8 mouse cellular contexts compared by ENCODE assay signal in genomic region chr1:181379664-181380063, GRCm38 (mm10). TPM values are rescaled to one million over a fixed set of nuclear protein-coding genes. Genes with fewer than 3 reads are reported as not detected.
A peak's percentile ranks its signal among the peaks of the same experiment; 100 is the strongest.
DNase-seq lines count a peak whose midpoint lies in the region; ATAC-seq lines count a peak whose summit lies in the region.

No protein-coding gene starts in this region.

- H3K4me1 ChIP-seq in embryonic facial prominence, embryonic 14.5 days (ENCODE audit: control insufficient read depth, insufficient read depth, low read length): no peaks in the 10 kb centered on the region
- no peaks in the 10 kb centered on the region for H3K4me1 ChIP-seq in intestine, embryonic 16.5 days (ENCODE audit: control insufficient read depth, insufficient read depth, low read length)
- no peaks in the 10 kb centered on the region for H3K4me1 ChIP-seq in lung, embryonic 16.5 days (replicated peaks; ENCODE audit: control insufficient read depth, insufficient read depth, low read length)

- H3K27ac ChIP-seq in embryonic facial prominence, embryonic 14.5 days (replicated peaks; ENCODE audit: low read depth, low read length): no peak overlapping the region
- no peak overlapping the region for H3K27ac ChIP-seq in intestine, embryonic 16.5 days (ENCODE audit: low read length)
- no peak overlapping the region for H3K27ac ChIP-seq in lung, embryonic 16.5 days (ENCODE audit: low read length)

- H3K36me3 ChIP-seq in embryonic facial prominence, embryonic 14.5 days (ENCODE audit: control insufficient read depth, insufficient read depth, low read length): no peaks in the 10 kb centered on the region
- no peaks in the 10 kb centered on the region for H3K36me3 ChIP-seq in intestine, embryonic 16.5 days (ENCODE audit: control insufficient read depth, insufficient read depth, low read length)
- H3K36me3 ChIP-seq in lung, embryonic 16.5 days (ENCODE audit: control insufficient read depth, insufficient read depth, low read length): no peaks in the 10 kb centered on the region

- H3K4me2 ChIP-seq in embryonic facial prominence, embryonic 14.5 days (ENCODE audit: low read depth, low read length): no peak overlapping the region
- H3K4me2 ChIP-seq in intestine, embryonic 16.5 days (ENCODE audit: low read depth, low read length): no peak overlapping the region
- H3K4me2 ChIP-seq in lung, embryonic 16.5 days (ENCODE audit: low read depth, low read length): no peak overlapping the region

- H3K4me3 ChIP-seq in embryonic facial prominence, embryonic 14.5 days (ENCODE audit: low read depth, low read length): no peak overlapping the region
- no peak overlapping the region for H3K4me3 ChIP-seq in intestine, embryonic 16.5 days (ENCODE audit: low read length)
- H3K4me3 ChIP-seq in lung, embryonic 16.5 days (ENCODE audit: low read length): no peak overlapping the region

- no peaks in the 10 kb centered on the region for H3K9me3 ChIP-seq in embryonic facial prominence, embryonic 14.5 days (ENCODE audit: control insufficient read depth, low read length)
- no peaks in the 10 kb centered on the region for H3K9me3 ChIP-seq in intestine, embryonic 16.5 days (ENCODE audit: control insufficient read depth, low read length)
- H3K9me3 ChIP-seq in lung, embryonic 16.5 days (ENCODE audit: control insufficient read depth, low read length): no peaks in the 10 kb centered on the region

- H3K9ac ChIP-seq in embryonic facial prominence, embryonic 14.5 days (ENCODE audit: low read depth, low read length): no peak overlapping the region
- H3K9ac ChIP-seq in intestine, embryonic 16.5 days (ENCODE audit: low read depth, low read length): no peak overlapping the region
- H3K9ac ChIP-seq in lung, embryonic 16.5 days (ENCODE audit: low read length): no peak overlapping the region

- no peaks in the 10 kb centered on the region for H3K27me3 ChIP-seq in embryonic facial prominence, embryonic 14.5 days (replicated peaks; ENCODE audit: control insufficient read depth, insufficient read depth, low read length)
- H3K27me3 ChIP-seq in intestine, embryonic 16.5 days (replicated peaks; ENCODE audit: control insufficient read depth, insufficient read depth, low read length): no peaks in the 10 kb centered on the region
- H3K27me3 ChIP-seq in lung, embryonic 16.5 days (ENCODE audit: control insufficient read depth, insufficient read depth, low read depth, low read length): no peaks in the 10 kb centered on the region; the same call in 1 of the 2 replicates

- no peak for ATAC-seq in embryonic facial prominence, embryonic 14.5 days (ENCODE audit: low read depth)
- peak; percentile 23; the same call in 1 of the 2 replicates for ATAC-seq in intestine, embryonic 16.5 days
- ATAC-seq in lung, embryonic 16.5 days (ENCODE audit: low read depth): peak; percentile 37; the same call in 1 of the 2 replicates
- no peak for ATAC-seq in inflammation-experienced regulatory T-cells, adult 6 months

- DNase-seq in urinary bladder, postnatal 14 days (ENCODE audit: low spot score): peak; percentile 51
- no peak for DNase-seq in urinary bladder, postnatal 4 days (ENCODE audit: low spot score in 2 of 2)
- peak; percentile 55 to 64 for DNase-seq in adrenal gland, postnatal 36 days
- peak; percentile 57 for DNase-seq in embryonic facial prominence, embryonic 14.5 days (ENCODE audit: low spot score)
- peak; percentile 26 for DNase-seq in retina, adult 2 months (ENCODE audit: low read depth, low spot score)

- 28% methylated on average over 7 of the region's 8 CpGs for WGBS in embryonic facial prominence, embryonic 14.5 days
- WGBS in intestine, embryonic 16.5 days: 22% methylated on average over 8 of the region's 8 CpGs
- 20% methylated on average over 8 of the region's 8 CpGs for WGBS in lung, embryonic 16.5 days

RNA-seq across cellular contexts. Expression of gene Cnih3, which starts 27.2 kb away (rescaled TPM):
- total RNA-seq in adrenal gland, postnatal 36 days (2021): not detected
- 1.3 and 1.6 TPM in 2 replicates for polyA plus RNA-seq in embryonic facial prominence, embryonic 14.5 days (2014; fragmentation: Nextera tagmentation; extraction: Ambion mirVana)
- polyA plus RNA-seq in intestine, embryonic 16.5 days (2015; fragmentation: Nextera tagmentation; extraction: Ambion mirVana): 0.13 and 0.21 TPM in 2 replicates
- polyA plus RNA-seq in lung, embryonic 16.5 days (2015; fragmentation: Nextera tagmentation; extraction: Ambion mirVana): 0.08 TPM in 1 of 2 replicates, not detected in the other
- polyA plus RNA-seq in inflammation-experienced regulatory T-cells, adult 6 months (2017; shearing (Covaris generic)): not detected

Comparison
In these comparisons a context has a peak if more than half of its experiments do, and no peak if none do; other contexts are left out.
1. DNase-seq: peak in urinary bladder, postnatal 14 days (single experiment), adrenal gland, postnatal 36 days (2 of 2), embryonic facial prominence, embryonic 14.5 days (single experiment) and retina, adult 2 months (single experiment); none in urinary bladder, postnatal 4 days (0 of 2).
2. ATAC-seq: peak in intestine, embryonic 16.5 days (single experiment) and lung, embryonic 16.5 days (single experiment); none in embryonic facial prominence, embryonic 14.5 days (single experiment) and inflammation-experienced regulatory T-cells, adult 6 months (single experiment).